Mouse (Mus musculus): Measurements from ENCODE around the gene Pank1.

Pank1 gene

GRCm38 (mm10) chr19:34819577-34820170 lies 59.6 kb downstream of the Pank1 start:
- 79% methylated on average over 5 of the region's 5 CpGs for WGBS

GRCm38 (mm10) chr19:34815371-34815770 lies 63.9 kb downstream of the Pank1 start:
- 96% methylated on average over 4 of the region's 4 CpGs for WGBS

GRCm38 (mm10) chr19:34814696-34815095 lies 64.6 kb downstream of the Pank1 start:
- 69% methylated on average over 4 of the region's 4 CpGs for WGBS

- 92% methylated on average over 6 of the region's 6 CpGs for WGBS
Observed at GRCm38 (mm10) chr19:34813961-34814360, 65.3 kb downstream of the Pank1 start.

GRCm38 (mm10) chr19:34813533-34813932 lies 65.7 kb downstream of the Pank1 start:
- 98% methylated on average over 2 of the region's 2 CpGs for WGBS

- WGBS, result 82% methylated on average over 4 of the region's 4 CpGs
Observed at GRCm38 (mm10) chr19:34812711-34813110, 66.5 kb downstream of the Pank1 start.

GRCm38 (mm10) chr19:34807173-34807572 lies 72.1 kb downstream of the Pank1 start:
- whole genome bisulfite sequencing, result 80% methylated on average over 5 of the region's 5 CpGs

- 81% methylated on average over 2 of the region's 2 CpGs for WGBS
Observed at GRCm38 (mm10) chr19:34805071-34805470, 74.2 kb downstream of the Pank1 start.

- WGBS, result 86% methylated on average over 2 of the region's 2 CpGs
Observed at GRCm38 (mm10) chr19:34804531-34804930, 74.7 kb downstream of the Pank1 start.

GRCm38 (mm10) chr19:34803396-34803795 lies 75.9 kb downstream of the Pank1 start:
- whole genome bisulfite sequencing, result 95% methylated on average over 4 of the region's 4 CpGs

- WGBS, result 26% methylated on average over 6 of the region's 6 CpGs
Observed at GRCm38 (mm10) chr19:34799644-34800267, 79.5 kb downstream of the Pank1 start.

GRCm38 (mm10) chr19:34796396-34796795 lies 82.9 kb downstream of the Pank1 start:
- 86% methylated on average over 4 of the region's 4 CpGs for WGBS

- WGBS, result 88% methylated on average over 2 of the region's 2 CpGs
Observed at GRCm38 (mm10) chr19:34782491-34782890, 96.8 kb downstream of the Pank1 start.

GRCm38 (mm10) chr19:34778993-34779392 lies 100.3 kb downstream of the Pank1 start:
- WGBS, result 100% methylated on average over 1 of the region's 1 CpGs

- 33% methylated on average over 6 of the region's 6 CpGs for WGBS
Observed at GRCm38 (mm10) chr19:34772775-34773174, 106.5 kb downstream of the Pank1 start.

- WGBS, result 94% methylated on average over 6 of the region's 6 CpGs
Observed at GRCm38 (mm10) chr19:34770764-34771163, 108.5 kb downstream of the Pank1 start.

GRCm38 (mm10) chr19:34758754-34759153 lies 120.5 kb downstream of the Pank1 start:
- 96% methylated on average over 1 of the region's 1 CpGs for WGBS
